Mouse (Mus musculus): ENCODE measurements around the gene Cd69. TPM values are rescaled to one million over a fixed set of nuclear protein-coding genes. Genes with fewer than 3 reads are reported as not detected.

Gene Cd69
- polyA plus RNA-seq, 1 experiment from 2014 or later: 0.59 TPM

- no peak overlapping the region for H3K27ac ChIP-seq
- no peak overlapping the region for H3K4me3 ChIP-seq (replicated peaks)
- peaks cover 7% of the 10 kb centered on the region; the same call in 1 of the 2 replicates for H3K4me1 ChIP-seq
- no peak overlapping the region for H3K9ac ChIP-seq
- no peaks in the 10 kb centered on the region for H3K9me3 ChIP-seq
- 65% methylated on average over 3 of the region's 3 CpGs for WGBS
- no peak overlapping the region for H3K4me2 ChIP-seq
- ATAC-seq (ENCODE audit: insufficient read depth, low FRiP score, low read depth): 0 out of 2 replicates have a peak, but pooled peaks have one; percentile 16
- no peaks in the 10 kb centered on the region for H3K36me3 ChIP-seq
- H3K27me3 ChIP-seq (replicated peaks): no peaks in the 10 kb centered on the region
Observed at GRCm38 (mm10) chr6:129219897-129220517, 55.2 kb downstream of the Cd69 start.

- WGBS: 72% methylated on average over 5 of the region's 5 CpGs
- H3K9me3 ChIP-seq: no peaks in the 10 kb centered on the region
- ATAC-seq (ENCODE audit: insufficient read depth, low FRiP score, low read depth): no peak
- H3K36me3 ChIP-seq: no peaks in the 10 kb centered on the region
- H3K27me3 ChIP-seq (replicated peaks): no peaks in the 10 kb centered on the region
- no peak overlapping the region for H3K4me3 ChIP-seq (replicated peaks)
- no peak overlapping the region; the same call in 1 of the 2 replicates for H3K27ac ChIP-seq
- no peak overlapping the region for H3K4me2 ChIP-seq
- peaks cover 7% of the 10 kb centered on the region; the same call in 1 of the 2 replicates for H3K4me1 ChIP-seq
- H3K9ac ChIP-seq: no peak overlapping the region
Observed at GRCm38 (mm10) chr6:129218191-129218696, 57.0 kb downstream of the Cd69 start.

Other genes starting within 250 kb of the Cd69 start
- 0.32 TPM in 2 replicates for gene Klrb1f, start 229.5 kb downstream of the Cd69 start, polyA plus RNA-seq (2015; fragmentation: Nextera tagmentation; extraction: Ambion mirVana)
- gene Clec2e, start 174.5 kb downstream of the Cd69 start, polyA plus RNA-seq (2015; fragmentation: Nextera tagmentation; extraction: Ambion mirVana): 2.3 and 2.7 TPM in 2 replicates
- 0.85 and 1.1 TPM in 2 replicates for gene Clec2d, start 94.8 kb downstream of the Cd69 start, polyA plus RNA-seq (2015; fragmentation: Nextera tagmentation; extraction: Ambion mirVana)
- not detected in 2 replicates for gene 4922502D21Rik, start 56.4 kb upstream of the Cd69 start, polyA plus RNA-seq (2015; fragmentation: Nextera tagmentation; extraction: Ambion mirVana)
- 1.9 and 2.6 TPM in 2 replicates for gene Clec12a, start 67.3 kb upstream of the Cd69 start, polyA plus RNA-seq (2015; fragmentation: Nextera tagmentation; extraction: Ambion mirVana)
- gene Clec12b, start 110.4 kb upstream of the Cd69 start, polyA plus RNA-seq (2015; fragmentation: Nextera tagmentation; extraction: Ambion mirVana): 0.19 TPM in 1 of 2 replicates, not detected in the other
- 1.2 and 1.6 TPM in 2 replicates for gene Clec1b, start 121.9 kb upstream of the Cd69 start, polyA plus RNA-seq (2015; fragmentation: Nextera tagmentation; extraction: Ambion mirVana)
- 0.12 and 0.13 TPM in 2 replicates for gene Clec9a, start 133.4 kb upstream of the Cd69 start, polyA plus RNA-seq (2015; fragmentation: Nextera tagmentation; extraction: Ambion mirVana)
- gene Clec1a, start 176.6 kb upstream of the Cd69 start, polyA plus RNA-seq (2015; fragmentation: Nextera tagmentation; extraction: Ambion mirVana): 2.9 and 3.6 TPM in 2 replicates
- gene Olr1, start 231.7 kb upstream of the Cd69 start, polyA plus RNA-seq (2015; fragmentation: Nextera tagmentation; extraction: Ambion mirVana): 0.05 and 0.14 TPM in 2 replicates
- gene Tmem52b, start 237.1 kb upstream of the Cd69 start, polyA plus RNA-seq (2015; fragmentation: Nextera tagmentation; extraction: Ambion mirVana): 0.30 TPM in 1 of 2 replicates, not detected in the other

Measured in stomach, embryonic 15.5 days (tissue).